Mouse (Mus musculus) ES-E14 (cell line): ENCODE measurements around the gene Cacna1i. TPM values are rescaled to one million over a fixed set of nuclear protein-coding genes. Genes with fewer than 3 reads are reported as not detected.

ENCODE experiments used
- DNase-seq: peaks from one replicate; pipeline ENCODE4 v3.0.0-alpha.2; 2013; ENCODE audit warnings: low read depth, low spot score
- H3K27ac ChIP-seq: 2 replicates; pipeline ENCODE4 v1.5.1; 2012; ENCODE audit warnings: low read depth, mild to moderate bottlenecking, low read length, moderate library complexity, mixed read lengths; ENCODE audit not compliant: poor library complexity, insufficient read depth, severe bottlenecking
- H3K36me3 ChIP-seq: 2 replicates; pipeline ENCODE4 v1.6.1; 2012; ENCODE audit warnings: mild to moderate bottlenecking, low read length, moderate library complexity, mixed read lengths; ENCODE audit not compliant: control insufficient read depth, poor library complexity, insufficient read depth, severe bottlenecking
- H3K4me1 ChIP-seq, 2 experiments: fragments of 150-350 bp in 1 of 2; sonication (generic) in 1 of 2; 2 replicates each; pipeline ENCODE4 v1.6.1; 2012; ENCODE audit warnings: low read length in 2 of 2, mild to moderate bottlenecking in 1 of 2, mixed read lengths in 1 of 2; ENCODE audit not compliant: control insufficient read depth in 2 of 2, insufficient read depth in 2 of 2, poor library complexity in 1 of 2
- H3K4me3 ChIP-seq, 2 experiments: fragments of 150-350 bp in 1 of 2; sonication (generic) in 1 of 2; 2 replicates each; pipeline ENCODE4 v1.5.1; 2012; ENCODE audit warnings: low read length in 2 of 2, low read depth in 1 of 2, mild to moderate bottlenecking in 1 of 2, mixed read lengths in 1 of 2; ENCODE audit not compliant: insufficient read depth in 1 of 2, poor library complexity in 1 of 2, severe bottlenecking in 1 of 2
- H3K9ac ChIP-seq: 2 replicates; pipeline ENCODE4 v1.6.1; 2012; ENCODE audit warnings: low read depth, mild to moderate bottlenecking, low read length, mixed read lengths; ENCODE audit not compliant: poor library complexity, insufficient read depth, severe bottlenecking
- H3K9me3 ChIP-seq: fragments of 150-350 bp; sonication (generic); 2 replicates; pipeline ENCODE4 v1.6.1; 2012; ENCODE audit warnings: low read depth, mild to moderate bottlenecking, low read length; ENCODE audit not compliant: control insufficient read depth, insufficient read depth
- CHD2 ChIP-seq: IDR thresholded peaks from 2 replicates; pipeline ENCODE4 v1.6.1; 2014; ENCODE audit warnings: mild to moderate bottlenecking, low read depth, low read length, inconsistent platforms
- HCFC1 ChIP-seq: IDR thresholded peaks from 2 replicates; pipeline ENCODE4 v1.6.1; 2012; ENCODE audit warnings: low read length, inconsistent platforms, borderline replicate concordance; ENCODE audit not compliant: insufficient read depth
- MAFK ChIP-seq: IDR thresholded peaks from 2 replicates; pipeline ENCODE4 v1.6.1; 2014; ENCODE audit warnings: mild to moderate bottlenecking, low read depth, low read length, inconsistent platforms; ENCODE audit not compliant: insufficient read depth
- ZC3H11A ChIP-seq: IDR thresholded peaks from 2 replicates; pipeline ENCODE4 v1.6.1; 2012; ENCODE audit warnings: low read depth, mild to moderate bottlenecking, inconsistent platforms, low read length, borderline replicate concordance
- ZNF384 ChIP-seq: IDR thresholded peaks from 2 replicates; pipeline ENCODE4 v1.6.1; 2012; ENCODE audit warnings: low read depth, low read length, inconsistent platforms
- in situ Hi-C, 2 experiments: fragments of 600-800 bp; cut with MboI; formaldehyde crosslinking; loops; one replicate each; pipeline ENCODE4 v1.15.1; 2025; ENCODE audit warnings: low sequenced_read_pairs in 2 of 2, inconsistent platforms in 1 of 2; ENCODE audit not compliant: unreplicated experiment in 2 of 2
- total RNA-seq: library from RNA; depleted of rRNA; stranded (reverse); fragments of 300-350 nt; gene quantifications from 2 replicates; pipeline ENCODE4 v1.2.3, GENCODE M21; 2012

Gene Cacna1i
- total RNA-seq, 1 experiment: 1.7 TPM

GRCm38 (mm10) chr15:80260677-80261076, 26.4 kb upstream of the Cacna1i start:
- Histone ChIP-seq H3K9ac (peak overlapping the region; percentile 38; the same call in 1 of the 2 replicates), H3K9me3 (no peaks in the 10 kb centered on the region), H3K4me3 (no peak overlapping the region), H3K27ac (no peak overlapping the region), H3K36me3 (peaks cover 36% of the 10 kb centered on the region), H3K4me1 (peaks cover 0 to 14% of the 10 kb centered on the region in 2 experiments; a peak in 2 of 4 replicates)
- in situ Hi-C loops: loop anchor here in 1 of 2 experiments (10.0 kb wide), 1 partner anchor 444 kb away; no protein-coding TSS in a partner anchor
- TF ChIP-seq ZNF384 (no peak), ZC3H11A (peak; percentile 25; the same call in 1 of the 2 replicates), MAFK (0 out of 2 replicates have a peak, but pooled peaks have one; percentile 27)
- peak; percentile 66 for DNase-seq

- no peak for DNase-seq
- TF ChIP-seq ZC3H11A (no peak), ZNF384 (no peak), MAFK (no peak), CHD2 (no peak), HCFC1 (no peak)
- Histone ChIP-seq H3K4me1 (peaks cover 0 to 14% of the 10 kb centered on the region in 2 experiments; a peak in 2 of 4 replicates), H3K27ac (no peak overlapping the region), H3K9ac (no peak overlapping the region), H3K36me3 (peaks cover 33% of the 10 kb centered on the region), H3K4me3 (no peak overlapping the region), H3K9me3 (no peaks in the 10 kb centered on the region)
- in situ Hi-C loops: loop anchor here in 1 of 2 experiments (10.0 kb wide), 1 partner anchor 444 kb away; no protein-coding TSS in a partner anchor
Observed at GRCm38 (mm10) chr15:80261100-80261499, 25.9 kb upstream of the Cacna1i start.

GRCm38 (mm10) chr15:80263610-80264575, 23.1 kb upstream of the Cacna1i start, which contains the start of gene Rps19bp1:
Gene Rps19bp1, minus strand, starts transcription at chr15:80264315.
- peaks cover 17% of the 10 kb centered on the region for H3K36me3 ChIP-seq
- H3K4me1 ChIP-seq: peaks cover 0 to 8% of the 10 kb centered on the region in 2 experiments; a peak in 2 of 4 replicates
- TF ChIP-seq CHD2: 0 out of 2 replicates have a peak, but pooled peaks have one; percentile 43
- no peak for TF ChIP-seq MAFK
- TF ChIP-seq HCFC1: peak; percentile 90
- TF ChIP-seq ZC3H11A: no peak
- TF ChIP-seq ZNF384: 0 out of 2 replicates have a peak, but pooled peaks have one; percentile 4
- no peaks in the 10 kb centered on the region for H3K9me3 ChIP-seq
- no peak within 1 kb of the TSS for H3K27ac ChIP-seq
- in situ Hi-C loops: loop anchor here in 1 of 2 experiments (10.0 kb wide), 1 partner anchor 441 kb away; no protein-coding TSS in a partner anchor
- DNase-seq: peak; percentile 91
- peak within 1 kb of the TSS; percentile 84 to 96 for H3K4me3 ChIP-seq
- H3K9ac ChIP-seq: peak within 1 kb of the TSS; percentile 86

DNA sequence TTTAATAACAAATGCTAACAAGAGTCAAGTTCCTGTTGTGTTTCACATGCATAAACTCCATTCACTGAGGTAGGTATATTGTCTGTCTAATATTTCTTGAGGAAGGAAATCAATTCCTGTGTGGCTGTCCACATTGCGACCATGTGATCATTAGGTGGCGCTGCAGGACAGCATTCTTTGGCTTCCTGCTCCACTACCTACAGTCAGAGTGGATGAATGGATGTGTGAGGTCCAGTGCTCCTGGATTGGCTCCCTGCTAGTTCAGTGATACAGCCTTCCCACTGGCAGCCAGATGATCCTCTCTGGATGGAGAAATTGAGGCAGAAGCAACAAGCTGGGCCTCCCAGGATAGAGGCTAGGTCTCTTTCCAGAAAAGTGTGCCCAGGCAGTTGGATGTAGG, 20.8 kb upstream of the Cacna1i start:
- Histone ChIP-seq H3K9me3 (no peaks in the 10 kb centered on the region), H3K9ac (no peak overlapping the region), H3K4me3 (no peak overlapping the region), H3K4me1 (peaks cover 0 to 2% of the 10 kb centered on the region in 2 experiments; a peak in 2 of 4 replicates), H3K27ac (no peak overlapping the region), H3K36me3 (peaks cover 4% of the 10 kb centered on the region; the same call in 1 of the 2 replicates)
- TF ChIP-seq HCFC1 (no peak), ZC3H11A (peak; percentile 85)
- DNase-seq: peak; percentile 75
- in situ Hi-C loops: loop anchor here (5.0 to 10.0 kb wide), 2 partner anchors 436 to 439 kb away; no protein-coding TSS in a partner anchor
